Mouse (Mus musculus) lung, adult 2 months (tissue): Measurements from ENCODE around the gene Mapkapk3. TPM values are rescaled to one million over a fixed set of nuclear protein-coding genes. Genes with fewer than 3 reads are reported as not detected.

ENCODE experiments used
- DNase-seq: peaks from one replicate; pipeline ENCODE4 v3.0.0; 2022
- H3K4me1 ChIP-seq: fragments of 200-500 bp; 2 replicates; pipeline ENCODE4 v1.6.1; 2011; ENCODE audit warnings: low read length; ENCODE audit not compliant: control insufficient read depth, insufficient read depth
- H3K4me3 ChIP-seq: fragments of 200-500 bp; replicated peaks from 2 replicates; pipeline ENCODE3; 2011; ENCODE audit warnings: low read depth, mild to moderate bottlenecking, control low read depth, low read length; ENCODE audit errors: extremely low read depth
- CTCF ChIP-seq: fragments of 200-500 bp; IDR thresholded peaks from 2 replicates; pipeline ENCODE4 v1.5.1; 2011; ENCODE audit warnings: mild to moderate bottlenecking, low read length, control low read depth; ENCODE audit not compliant: insufficient read depth
- POLR2A ChIP-seq: fragments of 200-500 bp; IDR thresholded peaks from 2 replicates; pipeline ENCODE4 v1.6.1; 2011; ENCODE audit warnings: low read depth, mild to moderate bottlenecking, control low read depth, low read length, borderline replicate concordance; ENCODE audit errors: extremely low read depth
- WGBS: fragments of 180-500 bp; shearing (Covaris S2); methylation state at CpG from one replicate; pipeline ENCODE4 v1.1.7; 2018; 5-methylcytosine and 5-hydroxymethylcytosine counted together
- polyA plus RNA-seq: library from polyadenylated mRNA; depleted of rRNA; stranded (reverse); fragments of >200 nt; gene quantifications from 2 replicates; pipeline ENCODE4 v1.2.3, GENCODE M21; 2012

Gene Mapkapk3
- polyA plus RNA-seq, 1 experiment, result 41.1 TPM

- Histone ChIP-seq H3K4me1 (no peaks in the 10 kb centered on the region), H3K4me3 (no peak overlapping the region)
- DNase-seq, result no peak
- WGBS, result 53% methylated on average over 6 of the region's 6 CpGs
- TF ChIP-seq POLR2A, result no peak
Measured at GRCm38 (mm10) chr9:107259571-107259970, 30.1 kb downstream of the Mapkapk3 start.

DNA sequence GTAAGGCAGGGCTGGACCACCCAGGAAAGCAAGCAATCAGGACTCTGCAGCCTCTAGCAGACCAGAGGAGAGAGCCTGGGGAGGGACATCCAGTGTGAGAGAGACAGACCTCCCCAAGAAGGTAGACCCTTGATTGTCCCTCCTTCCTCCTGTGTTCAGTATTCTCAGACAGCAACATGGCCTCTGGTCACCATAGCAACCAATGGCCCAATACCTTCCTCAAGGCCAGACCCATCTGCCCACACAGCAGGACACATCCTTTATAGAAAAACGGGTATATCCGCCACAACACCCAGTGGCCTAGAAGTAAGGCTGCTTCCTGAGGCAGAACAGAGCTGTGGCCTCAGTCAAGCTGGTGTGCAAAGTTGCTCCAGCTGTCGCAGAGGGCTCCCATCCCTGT lies 34.1 kb downstream of the Mapkapk3 start:
- Histone ChIP-seq H3K4me1 (no peaks in the 10 kb centered on the region), H3K4me3 (no peak overlapping the region)
- 67% methylated on average over 3 of the region's 3 CpGs for WGBS
- no peak for TF ChIP-seq CTCF
- no peak for DNase-seq

GRCm38 (mm10) chr9:107254925-107255324 lies 34.8 kb downstream of the Mapkapk3 start:
- Histone ChIP-seq H3K4me1 (no peaks in the 10 kb centered on the region), H3K4me3 (no peak overlapping the region)
- TF ChIP-seq CTCF, result no peak
- WGBS, result 84% methylated on average over 3 of the region's 3 CpGs
- no peak for DNase-seq

GRCm38 (mm10) chr9:107254476-107254875 lies 35.2 kb downstream of the Mapkapk3 start:
- H3K4me3 ChIP-seq, result no peak overlapping the region
- no peaks in the 10 kb centered on the region for H3K4me1 ChIP-seq
- DNase-seq, result no peak
- no peak for TF ChIP-seq CTCF
- no peak for TF ChIP-seq POLR2A
- WGBS, result 46% methylated on average over 12 of the region's 12 CpGs

GRCm38 (mm10) chr9:107252164-107252563 lies 37.5 kb downstream of the Mapkapk3 start:
- no peak overlapping the region for H3K4me3 ChIP-seq
- no peaks in the 10 kb centered on the region for H3K4me1 ChIP-seq
- no peak for DNase-seq
- 35% methylated on average over 5 of the region's 5 CpGs for WGBS
- no peak for TF ChIP-seq CTCF
- no peak for TF ChIP-seq POLR2A

- H3K4me3 ChIP-seq, result no peak overlapping the region
- TF ChIP-seq CTCF (no peak), POLR2A (no peak)
- WGBS, result 69% methylated on average over 14 of the region's 14 CpGs
- no peaks in the 10 kb centered on the region for H3K4me1 ChIP-seq
- DNase-seq, result no peak
Measured at GRCm38 (mm10) chr9:107250416-107251337, 39.0 kb downstream of the Mapkapk3 start.

DNA sequence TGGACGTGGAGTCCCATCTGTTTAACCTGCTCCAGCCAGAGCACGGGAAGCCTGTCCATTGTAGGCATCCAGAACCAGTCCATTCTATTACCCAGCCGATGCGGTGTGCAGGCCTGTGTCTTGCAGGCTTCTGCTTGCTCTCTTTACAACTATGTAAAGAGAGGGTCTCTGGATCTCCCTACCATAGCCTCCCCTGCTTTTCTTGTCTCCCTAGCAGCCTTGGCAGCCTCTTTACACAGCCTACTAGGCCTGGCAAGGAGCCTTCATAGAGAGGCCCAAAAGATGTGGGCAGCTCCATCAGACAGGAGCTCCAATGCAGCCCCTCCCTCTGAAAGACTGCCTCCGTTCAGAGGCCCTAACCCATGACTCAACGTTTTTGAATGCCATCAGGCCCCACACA lies 40.5 kb downstream of the Mapkapk3 start:
- TF ChIP-seq POLR2A (no peak), CTCF (no peak)
- Histone ChIP-seq H3K4me1 (no peaks in the 10 kb centered on the region), H3K4me3 (no peak overlapping the region)
- DNase-seq, result no peak
- 67% methylated on average over 6 of the region's 6 CpGs for WGBS

DNA sequence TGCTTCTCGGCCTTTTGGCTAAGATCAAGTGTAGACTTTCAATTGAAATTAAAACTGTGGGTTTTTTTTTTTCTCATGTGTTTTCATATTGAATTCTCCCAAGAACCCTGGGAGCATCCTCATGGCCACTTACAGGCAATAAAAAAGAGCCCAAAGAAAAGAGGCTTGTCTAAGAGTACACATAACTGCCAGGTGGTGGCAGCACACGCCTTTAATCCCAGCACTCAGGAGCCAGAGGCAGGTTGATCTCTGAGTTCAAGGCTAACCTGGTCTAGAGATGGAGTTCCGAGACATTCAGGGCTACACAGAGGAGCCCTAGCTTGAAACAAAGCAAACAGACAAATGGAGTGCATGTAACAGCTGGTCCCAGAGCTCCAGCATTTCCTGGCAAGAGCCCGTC lies 43.5 kb downstream of the Mapkapk3 start:
- Histone ChIP-seq H3K4me1 (no peaks in the 10 kb centered on the region), H3K4me3 (no peak overlapping the region)
- no peak for DNase-seq
- WGBS, result 52% methylated on average over 4 of the region's 4 CpGs
- TF ChIP-seq POLR2A (no peak), CTCF (peak; percentile 67)

- no peak overlapping the region for H3K4me3 ChIP-seq
- DNase-seq, result no peak
- no peaks in the 10 kb centered on the region for H3K4me1 ChIP-seq
- WGBS, result 70% methylated on average over 4 of the region's 4 CpGs
- TF ChIP-seq POLR2A (no peak), CTCF (no peak)
Measured at GRCm38 (mm10) chr9:107245311-107245710, 44.4 kb downstream of the Mapkapk3 start.

DNA sequence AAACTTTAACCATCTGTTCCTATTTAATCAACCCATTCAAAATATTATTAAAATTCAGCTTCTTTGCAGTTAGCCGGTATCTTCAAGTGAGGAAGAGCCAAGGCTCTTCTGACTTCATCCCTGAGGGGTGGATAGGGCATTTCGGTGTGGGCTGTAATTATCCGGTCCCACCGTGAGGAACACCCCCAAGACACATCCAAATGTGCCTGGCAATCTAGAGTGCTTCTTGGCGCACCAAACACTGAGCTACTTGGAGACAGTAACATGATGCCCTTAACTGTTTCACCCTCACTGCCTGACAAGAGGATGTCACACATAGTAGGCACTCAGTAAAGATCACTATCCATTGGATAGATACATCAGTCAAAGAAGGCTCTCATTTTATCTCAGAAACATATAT lies 53.5 kb downstream of the Mapkapk3 start:
- no peak overlapping the region for H3K4me3 ChIP-seq
- WGBS, result 66% methylated on average over 5 of the region's 5 CpGs
- TF ChIP-seq POLR2A (no peak), CTCF (no peak)
- no peaks in the 10 kb centered on the region for H3K4me1 ChIP-seq
- no peak for DNase-seq
